Mouse (Mus musculus): ENCODE measurements around the gene Fpgs. TPM values are rescaled to one million over a fixed set of nuclear protein-coding genes. Genes with fewer than 3 reads are reported as not detected.

Gene Fpgs
- polyA plus RNA-seq, 2 experiments = 21.6 to 45.3 TPM

DNA sequence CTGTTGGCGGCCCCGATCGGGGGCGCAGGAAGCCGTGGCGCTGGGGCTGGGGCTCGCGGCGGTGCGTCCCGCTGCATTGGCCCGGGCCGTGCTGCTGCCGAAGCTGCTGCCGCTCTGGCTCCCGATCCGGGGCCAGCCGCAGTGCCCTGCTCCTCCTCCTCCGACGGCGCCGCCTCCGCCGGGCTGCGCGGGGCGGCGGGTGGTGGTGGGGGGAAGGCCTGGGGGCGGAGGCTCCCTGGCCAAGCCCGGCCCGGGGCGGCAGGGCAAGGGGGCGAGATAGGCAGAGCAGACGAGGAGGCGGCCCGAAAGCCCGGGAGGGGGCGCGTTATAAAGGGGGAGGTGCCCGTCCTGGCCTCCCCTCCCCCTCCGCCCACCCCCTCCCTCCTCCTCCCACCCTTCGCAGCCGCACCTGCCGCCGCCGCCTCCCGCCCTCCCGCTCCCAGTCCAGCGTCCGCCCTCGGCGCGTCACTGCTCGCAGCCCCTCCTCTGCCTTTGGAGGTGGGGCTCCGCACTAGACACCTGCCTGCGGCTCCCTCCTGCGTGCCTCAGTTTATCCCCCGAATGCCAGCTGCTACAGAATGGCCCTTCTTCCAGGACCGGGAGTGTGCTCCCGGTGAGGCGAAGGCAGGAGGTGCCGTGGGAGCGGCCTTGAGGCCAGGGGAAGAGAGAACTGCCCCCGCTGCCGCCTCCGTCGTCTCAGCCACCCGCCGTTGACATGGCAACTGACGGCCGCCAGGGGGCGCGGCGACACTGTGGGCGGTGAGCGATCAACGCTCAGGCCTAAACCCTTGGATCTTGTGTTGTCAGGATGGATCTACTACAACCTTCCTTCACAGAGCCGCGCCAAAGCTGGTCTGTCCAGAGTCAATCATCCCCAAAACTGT, 9.2 kb upstream of the Fpgs start, which contains the start of gene Cdk9:
Cdk9 (minus strand) TSS at position 143 of the 884 bp plus-strand sequence.
- TF ChIP-seq CTCF (IDR thresholded peaks at IDR 0.05; ENCODE audit: low read depth) (peak; percentile 100), EP300 (IDR thresholded peaks at IDR 0.05; ENCODE audit: low read depth) (no peak)
- H3K36me3 ChIP-seq (replicated peaks; ENCODE audit: control insufficient read depth, insufficient read depth, low read depth) = peaks cover 26% of the 10 kb centered on the region
- peaks cover 12 to 23% of the 10 kb centered on the region in 2 experiments for H3K4me1 ChIP-seq (replicated peaks; ENCODE audit: control insufficient read depth in 2 of 2, insufficient read depth in 2 of 2, low read length in 1 of 2)
- peak; percentile 73 to 80 (median 73) for DNase-seq (ENCODE audit: low read depth in 3 of 3, low spot score in 3 of 3)
- peak; percentile 81 for ATAC-seq (ENCODE audit: insufficient read depth)
- under 1% methylated on average over 47 of the region's 79 CpGs for WGBS (ENCODE audit: insufficient replicate concordance)
- H3K9ac ChIP-seq (replicated peaks) = peak within 1 kb of the TSS; percentile 83
- H3K4me2 ChIP-seq (ENCODE audit: low read depth) = peak within 1 kb of the TSS; percentile 93
- H3K27ac ChIP-seq = peak within 1 kb of the TSS; percentile 57
- H3K4me3 ChIP-seq (ENCODE audit: insufficient read depth in 1 of 2, low read depth in 2 of 2, low read length in 2 of 2) = peak within 1 kb of the TSS; percentile 83 to 85
- no peaks in the 10 kb centered on the region for H3K27me3 ChIP-seq (ENCODE audit: control insufficient read depth, insufficient read depth, low read length)
- no peaks in the 10 kb centered on the region for H3K9me3 ChIP-seq (ENCODE audit: control insufficient read depth, low read length)

DNA sequence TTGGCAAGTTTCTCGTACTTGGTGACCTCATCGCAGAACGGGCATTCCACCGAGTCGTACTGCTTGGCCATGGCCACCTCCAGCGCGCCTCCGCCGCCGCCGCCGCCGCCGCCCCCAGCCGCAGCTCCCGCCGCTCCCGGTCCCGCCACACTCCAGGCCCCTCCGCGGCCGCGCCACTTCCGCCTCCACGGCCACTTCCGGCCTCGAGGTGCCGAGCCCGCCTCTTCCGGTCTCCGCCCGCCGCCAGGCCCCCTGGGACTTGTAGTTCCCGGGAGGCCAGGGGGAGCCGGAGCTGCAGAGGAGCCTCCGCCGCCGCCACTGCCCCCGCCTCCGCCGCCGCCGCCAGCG, 8.6 kb upstream of the Fpgs start:
- DNase-seq (ENCODE audit: low read depth in 3 of 3, low spot score in 3 of 3) = peak; percentile 81 to 85 (median 83)
- H3K4me2 ChIP-seq (ENCODE audit: low read depth) = peak overlapping the region; percentile 93
- H3K9ac ChIP-seq (replicated peaks) = peak overlapping the region; percentile 83
- H3K36me3 ChIP-seq (replicated peaks; ENCODE audit: control insufficient read depth, insufficient read depth, low read depth) = peaks cover 32% of the 10 kb centered on the region
- WGBS (ENCODE audit: insufficient replicate concordance) = 2% methylated on average over 27 of the region's 44 CpGs
- H3K27me3 ChIP-seq (ENCODE audit: control insufficient read depth, insufficient read depth, low read length) = no peaks in the 10 kb centered on the region
- peak; percentile 89 for ATAC-seq (ENCODE audit: insufficient read depth)
- peak overlapping the region; percentile 83 to 85 for H3K4me3 ChIP-seq (ENCODE audit: insufficient read depth in 1 of 2, low read depth in 2 of 2, low read length in 2 of 2)
- no peaks in the 10 kb centered on the region for H3K9me3 ChIP-seq (ENCODE audit: control insufficient read depth, low read length)
- peaks cover 12 to 23% of the 10 kb centered on the region in 2 experiments for H3K4me1 ChIP-seq (replicated peaks; ENCODE audit: control insufficient read depth in 2 of 2, insufficient read depth in 2 of 2, low read length in 1 of 2)
- peak overlapping the region; percentile 57 for H3K27ac ChIP-seq
- no peak for TF ChIP-seq CTCF (IDR thresholded peaks at IDR 0.05; ENCODE audit: low read depth)
- no peak for TF ChIP-seq EP300 (IDR thresholded peaks at IDR 0.05; ENCODE audit: low read depth)

DNA sequence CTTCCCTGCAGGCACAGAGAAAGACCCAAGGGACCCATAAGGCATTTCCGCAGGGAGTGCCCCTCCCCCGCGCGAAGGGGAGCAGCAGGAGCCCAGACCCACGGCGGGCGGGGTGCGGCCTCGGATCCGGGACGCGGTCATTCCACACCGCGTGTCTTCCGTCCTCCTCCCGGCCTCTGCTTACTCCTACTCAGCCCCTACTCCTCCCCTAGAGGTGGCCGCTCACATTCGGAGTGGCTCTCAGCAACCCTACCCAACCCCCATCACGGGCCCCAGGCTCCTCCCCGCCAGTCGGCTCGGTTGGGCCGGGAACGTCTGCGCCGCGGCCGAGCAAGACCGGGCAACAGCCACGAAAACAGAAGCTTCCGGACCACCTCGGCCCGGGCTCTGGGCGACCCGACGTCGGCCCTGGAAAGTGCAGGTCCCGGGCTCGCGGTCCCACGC, 8.2 kb upstream of the Fpgs start:
- H3K4me3 ChIP-seq (ENCODE audit: insufficient read depth in 1 of 2, low read depth in 2 of 2, low read length in 2 of 2) = peak overlapping the region; percentile 83
- H3K4me1 ChIP-seq (replicated peaks; ENCODE audit: control insufficient read depth in 2 of 2, insufficient read depth in 2 of 2, low read length in 1 of 2) = peaks cover 12 to 23% of the 10 kb centered on the region in 2 experiments
- H3K9me3 ChIP-seq (ENCODE audit: control insufficient read depth, low read length) = no peaks in the 10 kb centered on the region
- H3K9ac ChIP-seq (replicated peaks) = peak overlapping the region; percentile 83
- ATAC-seq (ENCODE audit: insufficient read depth) (peak; percentile 70), DNase-seq (ENCODE audit: low read depth in 3 of 3, low spot score in 3 of 3) (peak; percentile 58 to 62 (median 60))
- TF ChIP-seq CTCF (IDR thresholded peaks at IDR 0.05; ENCODE audit: low read depth) (peak; percentile 45), EP300 (IDR thresholded peaks at IDR 0.05; ENCODE audit: low read depth) (no peak)
- no peaks in the 10 kb centered on the region for H3K27me3 ChIP-seq (ENCODE audit: control insufficient read depth, insufficient read depth, low read length)
- peaks cover 35% of the 10 kb centered on the region for H3K36me3 ChIP-seq (replicated peaks; ENCODE audit: control insufficient read depth, insufficient read depth, low read depth)
- H3K4me2 ChIP-seq (ENCODE audit: low read depth) = peak overlapping the region; percentile 93
- peak overlapping the region; percentile 57 for H3K27ac ChIP-seq
- WGBS (ENCODE audit: insufficient replicate concordance) = 0% methylated on average over 41 of the region's 41 CpGs

DNA sequence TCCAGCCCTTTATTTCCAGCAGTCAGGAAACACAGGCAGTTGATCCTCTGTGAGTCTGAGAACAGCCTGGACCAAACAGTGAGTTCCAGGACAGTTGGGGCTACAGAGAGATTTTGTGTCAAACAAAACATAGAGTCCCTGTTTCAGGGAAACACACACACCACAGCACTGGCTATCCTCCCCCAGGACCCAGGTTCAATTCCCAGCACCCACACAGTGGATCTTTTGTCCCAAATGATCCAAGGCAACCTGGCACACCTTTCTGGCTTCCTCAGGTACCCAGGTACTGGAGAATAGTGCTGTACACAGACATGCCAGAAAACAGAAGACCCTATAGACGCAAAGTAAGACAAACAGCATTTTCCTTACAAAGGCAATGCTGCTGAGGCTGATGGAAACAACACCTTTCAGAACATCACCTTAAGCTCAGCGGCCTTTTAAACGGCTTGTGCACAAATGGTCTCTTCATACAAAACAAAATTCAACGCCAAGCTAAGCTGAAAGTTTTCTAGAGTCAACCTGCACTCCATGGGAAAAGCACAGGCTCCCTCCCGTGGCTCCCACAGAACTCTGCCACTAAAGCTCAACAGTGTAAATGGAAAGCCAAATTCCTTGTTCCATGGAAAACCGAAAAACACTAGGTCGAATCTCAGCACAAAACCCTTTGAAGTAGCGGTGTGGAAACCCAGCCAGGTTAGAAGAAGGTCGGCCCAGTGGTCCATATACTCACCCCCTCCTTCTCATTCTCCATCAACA, 7.5 kb upstream of the Fpgs start:
- Histone ChIP-seq H3K4me3 (ENCODE audit: insufficient read depth in 1 of 2, low read depth in 2 of 2, low read length in 2 of 2) (peak overlapping the region; percentile 83), H3K36me3 (replicated peaks; ENCODE audit: control insufficient read depth, insufficient read depth, low read depth) (peaks cover 42% of the 10 kb centered on the region), H3K4me2 (ENCODE audit: low read depth) (peak overlapping the region; percentile 93), H3K27ac (peak overlapping the region; percentile 57), H3K9ac (replicated peaks) (peak overlapping the region; percentile 83), H3K27me3 (ENCODE audit: control insufficient read depth, insufficient read depth, low read length) (no peaks in the 10 kb centered on the region), H3K4me1 (replicated peaks; ENCODE audit: control insufficient read depth in 2 of 2, insufficient read depth in 2 of 2, low read length in 1 of 2) (peaks cover 12 to 23% of the 10 kb centered on the region in 2 experiments), H3K9me3 (ENCODE audit: control insufficient read depth, low read length) (no peaks in the 10 kb centered on the region)
- TF ChIP-seq CTCF (IDR thresholded peaks at IDR 0.05; ENCODE audit: low read depth) = no peak
- TF ChIP-seq EP300 (IDR thresholded peaks at IDR 0.05; ENCODE audit: low read depth) = no peak
- ATAC-seq (ENCODE audit: insufficient read depth) (no peak), DNase-seq (ENCODE audit: low read depth in 3 of 3, low spot score in 3 of 3) (no peak)
- WGBS (ENCODE audit: insufficient replicate concordance) = 21% methylated on average over 9 of the region's 9 CpGs

All from liver, embryonic 14.5 days (tissue).